Mouse (Mus musculus) MEL (cell line): ENCODE measurements around the gene Nanp.

ENCODE experiments used
- CHD1 ChIP-seq: IDR thresholded peaks from 2 replicates; pipeline ENCODE4 v1.6.1; 2012; ENCODE audit warnings: low read depth, mild to moderate bottlenecking, inconsistent platforms, low read length, improper control_type of control experiment
- CTCF ChIP-seq, 3 experiments: IDR thresholded peaks in 2 of 3; conservative IDR thresholded peaks in 1 of 3; 2 replicates each; pipeline ENCODE4 v1.5.1; 2011 to 2012; ENCODE audit warnings: low read length in 3 of 3, low read depth in 2 of 3, mild to moderate bottlenecking in 2 of 3, improper control_type of control experiment in 1 of 3, inconsistent platforms in 1 of 3, mixed read lengths in 1 of 3, moderate library complexity in 1 of 3; ENCODE audit not compliant: control insufficient read depth in 1 of 3, insufficient read depth in 1 of 3, poor library complexity in 1 of 3, severe bottlenecking in 1 of 3
- EP300 ChIP-seq, 2 experiments: IDR thresholded peaks; 2 replicates each; pipeline ENCODE4 v1.6.1; 2011; ENCODE audit warnings: improper control_type of control experiment in 2 of 2, low read length in 2 of 2, low read depth in 1 of 2, mild to moderate bottlenecking in 1 of 2
- HCFC1 ChIP-seq: IDR thresholded peaks from 2 replicates; pipeline ENCODE4 v1.6.1; 2012; ENCODE audit warnings: low read depth, mild to moderate bottlenecking, inconsistent platforms, low read length, improper control_type of control experiment, moderate library complexity
- JUND ChIP-seq: IDR thresholded peaks from 2 replicates; pipeline ENCODE4 v1.6.1; 2011; ENCODE audit warnings: low read depth, mild to moderate bottlenecking, improper control_type of control experiment, low read length
- MAZ ChIP-seq: IDR thresholded peaks from 2 replicates; pipeline ENCODE4 v1.6.1; 2012; ENCODE audit warnings: low read depth, mild to moderate bottlenecking, inconsistent platforms, low read length, improper control_type of control experiment
- MEF2A ChIP-seq: IDR thresholded peaks from 2 replicates; pipeline ENCODE4 v1.6.1; 2014; ENCODE audit warnings: low read depth, mild to moderate bottlenecking, inconsistent platforms, low read length, improper control_type of control experiment; ENCODE audit not compliant: poor library complexity, insufficient replicate concordance, severe bottlenecking; ENCODE audit errors: extremely low read depth
- NELFE ChIP-seq: IDR thresholded peaks from 2 replicates; pipeline ENCODE4 v1.6.1; 2011; ENCODE audit warnings: low read depth, low read length, improper control_type of control experiment
- POLR2A ChIP-seq, 2 experiments: IDR thresholded peaks; 2 replicates each; pipeline ENCODE4 v1.6.1; 2011 to 2012; ENCODE audit warnings: low read length in 2 of 2, mild to moderate bottlenecking in 2 of 2, control low read depth in 1 of 2, improper control_type of control experiment in 1 of 2, low read depth in 1 of 2, moderate library complexity in 1 of 2; ENCODE audit not compliant: control insufficient read depth in 1 of 2, insufficient read depth in 1 of 2, poor library complexity in 1 of 2
- TCF12 ChIP-seq: IDR thresholded peaks from 2 replicates; pipeline ENCODE4 v1.6.1; 2014; ENCODE audit warnings: low read depth, mild to moderate bottlenecking, inconsistent platforms, low read length, improper control_type of control experiment, moderate library complexity
- USF2 ChIP-seq, 2 experiments: IDR thresholded peaks; 2 replicates each; pipeline ENCODE4 v1.6.1; 2011 to 2012; ENCODE audit warnings: improper control_type of control experiment in 2 of 2, low read length in 2 of 2, borderline replicate concordance in 1 of 2, inconsistent platforms in 1 of 2, low read depth in 1 of 2, mild to moderate bottlenecking in 1 of 2; ENCODE audit not compliant: insufficient read depth in 1 of 2
- ZC3H11A ChIP-seq: IDR thresholded peaks from 2 replicates; pipeline ENCODE4 v1.6.1; 2012; ENCODE audit warnings: low read depth, mild to moderate bottlenecking, inconsistent platforms, low read length, improper control_type of control experiment
- ZNF384 ChIP-seq: IDR thresholded peaks from 2 replicates; pipeline ENCODE4 v1.6.1; 2012; ENCODE audit warnings: low read depth, mild to moderate bottlenecking, inconsistent platforms, low read length, improper control_type of control experiment

GRCm38 (mm10) chr2:151004390-151004789 is 34.8 kb downstream of the Nanp start:
- TF ChIP-seq ZNF384, result no peak
- no peak for TF ChIP-seq JUND
- TF ChIP-seq MEF2A, result no peak
- TF ChIP-seq CHD1, result no peak
- no peak for TF ChIP-seq NELFE
- TF ChIP-seq MAZ, result no peak
- peak in 1 of 2 experiments; percentile 50; a peak in 1 of 4 replicates for TF ChIP-seq EP300 (IDR thresholded peaks at IDR 0.05; ENCODE audit: low read depth in 1 of 2, low read length in 2 of 2)
- no peak for TF ChIP-seq CTCF (IDR thresholded peaks at IDR 0.05 in 2 of 3, conservative IDR thresholded peaks at IDR 0.05 in 1 of 3; ENCODE audit: control insufficient read depth in 1 of 3, insufficient read depth in 1 of 3, low read depth in 2 of 3, low read length in 3 of 3, poor library complexity in 1 of 3, severe bottlenecking in 1 of 3)
- no peak for TF ChIP-seq USF2 (IDR thresholded peaks at IDR 0.05; ENCODE audit: borderline replicate concordance in 1 of 2, insufficient read depth in 1 of 2, low read depth in 1 of 2, low read length in 2 of 2)
- TF ChIP-seq HCFC1, result no peak
- TF ChIP-seq TCF12, result no peak
- no peak for TF ChIP-seq ZC3H11A
- TF ChIP-seq POLR2A (IDR thresholded peaks at IDR 0.05; ENCODE audit: control insufficient read depth in 1 of 2, insufficient read depth in 1 of 2, low read depth in 1 of 2, low read length in 2 of 2, poor library complexity in 1 of 2), result no peak
